ENCODE assay signal across 50 mouse cellular contexts in genomic region chr3:97705508-97705907, GRCm38 (mm10). TPM values are rescaled to one million over a fixed set of nuclear protein-coding genes. Genes with fewer than 3 reads are reported as not detected.
"Had no signal": no experiment of that assay in that cellular context is flagged by ENCODE, and none has a peak within 500 bp of the region (broad histone marks: within the 10 kb centered on the region; RNA-seq: fewer than 3 reads in every experiment).

No protein-coding gene starts in this region.

- ATAC-seq: hindbrain, embryonic 16.5 days; hindbrain, postnatal 0 days; inflammation-experienced regulatory T-cells, adult 6 months; intestine, embryonic 15.5 days; intestine, embryonic 16.5 days; intestine, postnatal 0 days had no signal

- H3K9ac ChIP-seq: heart, embryonic 13.5 days; heart, embryonic 15.5 days; hindbrain, embryonic 12.5 days; hindbrain, embryonic 13.5 days; hindbrain, embryonic 14.5 days; hindbrain, embryonic 15.5 days; intestine, embryonic 15.5 days; kidney, embryonic 15.5 days had no signal

- H3K9me3 ChIP-seq: heart, embryonic 13.5 days; heart, embryonic 15.5 days; hindbrain, embryonic 10.5 days; hindbrain, embryonic 12.5 days; hindbrain, embryonic 13.5 days; hindbrain, embryonic 15.5 days; intestine, embryonic 15.5 days; kidney, embryonic 15.5 days had no signal

- H3K27me3 ChIP-seq: heart, embryonic 13.5 days; heart, embryonic 15.5 days; hindbrain, embryonic 12.5 days; hindbrain, embryonic 13.5 days; hindbrain, embryonic 15.5 days; intestine, embryonic 15.5 days; kidney, embryonic 15.5 days had no signal

- H3K4me3 ChIP-seq: heart, embryonic 13.5 days; heart, embryonic 15.5 days; hindbrain, embryonic 10.5 days; hindbrain, embryonic 12.5 days; hindbrain, embryonic 13.5 days; hindbrain, embryonic 15.5 days; intestine, embryonic 15.5 days; kidney, embryonic 15.5 days; layer of hippocampus, adult 2 months; left cerebral cortex, adult 2 months had no signal

- H3K4me1 ChIP-seq: heart, embryonic 13.5 days; heart, embryonic 15.5 days; hindbrain, embryonic 10.5 days; hindbrain, embryonic 12.5 days; hindbrain, embryonic 13.5 days; hindbrain, embryonic 15.5 days; intestine, embryonic 15.5 days; kidney, embryonic 15.5 days had no signal

- H3K27ac ChIP-seq: heart, embryonic 13.5 days; heart, embryonic 15.5 days; hindbrain, embryonic 10.5 days; hindbrain, embryonic 12.5 days; hindbrain, embryonic 13.5 days; hindbrain, embryonic 14.5 days; hindbrain, embryonic 15.5 days; hindbrain, postnatal 0 days; intestine, embryonic 15.5 days; kidney, embryonic 15.5 days; kidney, postnatal 0 days; layer of hippocampus, adult 2 months; left cerebral cortex, adult 2 months had no signal

- H3K36me3 ChIP-seq: hindbrain, embryonic 10.5 days; hindbrain, embryonic 12.5 days; intestine, embryonic 15.5 days; kidney, embryonic 15.5 days had no signal

- DNase-seq: heart, postnatal 10 days; heart, postnatal 14 days; heart, postnatal 36 days; heart, postnatal 4 days; kidney, adult 11 months; kidney, adult 18-20 months; kidney, adult 2 months; kidney, adult 8-10 months; kidney, adult 9 months; kidney, postnatal 10 days; kidney, postnatal 14 days; kidney, postnatal 25 days; kidney, postnatal 36 days; kidney, postnatal 4 days; layer of hippocampus, adult 9-11 months; layer of hippocampus, postnatal 36 days had no signal

RNA-seq across cellular contexts. Expression of gene Gm17651, which starts 31.0 kb away (rescaled TPM):
- total RNA-seq: heart, postnatal 10 days; heart, postnatal 14 days; heart, postnatal 25 days; heart, postnatal 36 days; heart, postnatal 4 days; hematopoietic stem cell, adult 5-6 weeks; hindbrain, postnatal 0 days; layer of hippocampus, adult 18-20 months; layer of hippocampus, adult 2 months; layer of hippocampus, adult 8-10 months; layer of hippocampus, postnatal 10 days; layer of hippocampus, postnatal 14 days; layer of hippocampus, postnatal 25 days; layer of hippocampus, postnatal 36 days; left cerebral cortex, adult 18-20 months; left cerebral cortex, adult 2 months; left cerebral cortex, adult 8-10 months had no signal
- polyA plus RNA-seq: heart, embryonic 13.5 days; heart, embryonic 14.5 days; heart, embryonic 15.5 days; heart, embryonic 16.5 days; heart, postnatal 0 days; hindbrain, embryonic 10.5 days; hindbrain, embryonic 11.5 days; hindbrain, embryonic 12.5 days; hindbrain, embryonic 13.5 days; hindbrain, embryonic 14.5 days; hindbrain, embryonic 15.5 days; hindbrain, embryonic 16.5 days; hindbrain, postnatal 0 days; inflammation-experienced regulatory T-cells, adult 6 months; intestine, embryonic 14.5 days; intestine, embryonic 15.5 days; intestine, embryonic 16.5 days; intestine, postnatal 0 days; kidney, adult 2 months; kidney, embryonic 14.5 days; kidney, embryonic 15.5 days; kidney, embryonic 16.5 days; kidney, postnatal 0 days; large intestine, adult 2 months had no signal
